Mouse (Mus musculus): ENCODE data around the gene Rasgef1b.

The Rasgef1b gene

DNA sequence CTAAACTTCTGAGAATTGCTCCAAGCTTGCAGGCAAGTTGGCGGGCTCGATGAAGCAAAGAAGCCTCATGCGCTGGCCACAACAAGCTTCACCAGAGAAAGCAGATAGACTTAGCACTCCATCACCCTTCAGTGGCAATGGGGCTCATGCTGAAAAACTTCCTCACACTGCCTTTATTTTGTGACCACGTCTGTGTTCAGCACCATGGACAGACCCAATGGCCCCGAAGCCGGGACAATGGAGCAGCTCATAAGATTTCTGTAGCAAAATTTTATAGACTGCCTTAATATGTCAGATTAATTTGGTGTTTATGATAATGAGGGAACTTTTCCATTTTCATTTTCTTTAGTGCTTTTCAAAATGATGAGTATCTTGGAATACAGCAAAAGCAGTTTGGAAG is 21.6 kb downstream of the Rasgef1b start:
- no peak for DNase-seq (ENCODE audit: low spot score in 2 of 2)

DNA sequence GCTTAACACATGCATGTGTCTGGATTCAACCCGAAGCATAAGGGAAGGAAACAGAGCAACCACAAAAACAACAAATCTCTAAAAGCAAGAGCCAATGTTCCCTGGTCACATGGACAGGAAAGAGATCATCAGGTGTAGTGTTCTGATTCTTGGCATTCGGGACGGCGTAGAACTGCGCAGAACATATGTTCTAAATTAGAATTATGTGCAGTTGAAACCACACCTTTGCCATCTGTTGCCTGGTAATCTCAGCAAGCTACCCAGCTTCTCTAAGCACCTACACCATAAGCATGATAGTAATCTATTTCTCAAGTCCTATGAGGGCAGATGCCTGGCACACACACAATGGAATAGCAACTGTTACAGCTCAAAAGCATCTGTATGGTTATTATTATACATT is 27.1 kb downstream of the Rasgef1b start:
- DNase-seq (ENCODE audit: low spot score in 2 of 2) = no peak

DNA sequence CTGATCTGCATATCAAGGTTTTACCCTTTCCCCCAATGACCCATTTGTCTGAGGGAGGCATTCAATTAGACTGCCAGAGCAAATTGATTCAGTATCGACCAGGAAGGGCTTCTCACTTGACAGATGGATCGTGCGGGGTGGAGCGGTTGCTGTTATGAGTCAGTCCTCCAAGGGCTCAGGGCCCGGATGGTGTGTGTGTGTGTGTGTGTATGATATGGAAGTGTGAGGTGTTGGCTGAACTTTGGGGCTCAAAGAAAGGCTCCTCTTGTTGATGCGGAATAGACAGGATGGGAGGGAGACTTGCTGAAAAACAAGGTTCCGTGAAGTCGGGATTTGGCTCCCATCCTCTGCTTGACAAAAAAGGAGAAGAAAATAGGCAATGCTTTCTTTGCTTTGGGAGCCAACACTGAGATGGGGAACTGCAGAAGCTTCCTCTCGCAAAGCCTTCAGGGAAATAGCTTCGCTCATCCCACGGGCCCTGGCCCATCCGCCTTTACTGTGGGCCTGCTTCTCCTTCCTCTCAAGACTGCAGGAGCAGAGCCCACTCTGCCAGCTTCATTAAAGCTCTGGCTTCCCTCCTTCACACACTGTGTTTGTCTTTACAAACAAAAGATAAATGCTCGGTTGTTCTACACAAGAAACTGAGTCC is 34.0 kb downstream of the Rasgef1b start:
- no peak for DNase-seq (ENCODE audit: low spot score in 2 of 2)

DNA sequence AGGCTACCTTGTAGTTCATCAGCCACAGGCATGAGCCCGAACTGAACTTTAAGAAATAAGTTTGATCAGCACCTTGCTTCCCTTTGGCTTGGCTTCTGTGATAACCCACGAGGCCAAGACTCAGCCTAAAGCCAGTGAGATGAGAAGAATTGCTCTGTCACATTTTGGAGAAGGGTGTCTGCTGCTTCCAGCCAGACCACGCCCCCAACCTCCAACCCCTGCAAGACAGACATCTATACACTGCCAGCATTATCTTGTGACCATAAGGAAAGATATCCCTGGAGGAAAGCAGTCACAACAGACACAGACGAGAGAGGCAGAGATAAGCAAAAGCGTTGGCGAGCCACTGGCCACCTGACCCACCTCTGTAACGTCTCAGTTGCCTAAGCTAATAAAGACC is 39.0 kb downstream of the Rasgef1b start:
- no peak for DNase-seq (ENCODE audit: low spot score in 2 of 2)

DNA sequence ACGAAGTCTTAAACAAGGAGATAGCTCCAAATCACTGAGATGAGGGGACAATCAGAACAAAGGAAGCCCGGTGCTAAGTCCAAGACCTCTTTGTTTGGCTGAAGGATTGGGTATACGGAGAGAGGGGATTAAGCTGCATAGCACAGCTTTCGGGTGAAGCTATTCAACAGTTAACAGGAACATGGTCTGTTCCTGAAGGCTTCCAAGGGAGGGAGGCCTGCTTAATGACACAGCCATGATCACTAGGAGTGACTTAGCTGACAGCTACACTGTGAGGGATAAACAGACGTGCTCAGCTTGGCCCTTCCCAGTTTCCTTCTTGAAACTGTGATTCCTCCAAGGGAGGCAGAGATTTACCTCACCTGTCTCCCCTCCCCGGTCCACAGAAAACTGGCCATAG is 41.0 kb downstream of the Rasgef1b start:
- DNase-seq (ENCODE audit: low spot score in 2 of 2) = no peak

DNA sequence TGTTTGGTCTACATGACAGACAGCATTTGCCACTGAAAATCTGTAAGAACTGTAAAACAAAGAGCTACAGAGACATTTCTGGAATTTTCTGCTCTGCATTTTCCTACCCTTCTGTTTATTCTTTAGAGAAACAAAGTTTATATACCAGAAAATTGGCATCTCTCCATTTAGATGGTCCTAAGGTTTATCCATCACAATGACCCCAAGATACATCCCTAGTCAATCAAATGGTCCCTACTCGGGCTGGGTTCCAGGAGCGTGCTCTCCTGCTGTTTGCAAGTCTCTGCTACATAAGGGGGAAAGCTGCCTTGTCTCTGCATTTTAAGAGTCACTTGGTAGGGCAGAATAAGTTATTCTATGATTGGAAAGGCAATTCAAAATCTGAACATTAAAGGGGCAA is 44.8 kb downstream of the Rasgef1b start:
- no peak for DNase-seq (ENCODE audit: low spot score in 2 of 2)

DNA sequence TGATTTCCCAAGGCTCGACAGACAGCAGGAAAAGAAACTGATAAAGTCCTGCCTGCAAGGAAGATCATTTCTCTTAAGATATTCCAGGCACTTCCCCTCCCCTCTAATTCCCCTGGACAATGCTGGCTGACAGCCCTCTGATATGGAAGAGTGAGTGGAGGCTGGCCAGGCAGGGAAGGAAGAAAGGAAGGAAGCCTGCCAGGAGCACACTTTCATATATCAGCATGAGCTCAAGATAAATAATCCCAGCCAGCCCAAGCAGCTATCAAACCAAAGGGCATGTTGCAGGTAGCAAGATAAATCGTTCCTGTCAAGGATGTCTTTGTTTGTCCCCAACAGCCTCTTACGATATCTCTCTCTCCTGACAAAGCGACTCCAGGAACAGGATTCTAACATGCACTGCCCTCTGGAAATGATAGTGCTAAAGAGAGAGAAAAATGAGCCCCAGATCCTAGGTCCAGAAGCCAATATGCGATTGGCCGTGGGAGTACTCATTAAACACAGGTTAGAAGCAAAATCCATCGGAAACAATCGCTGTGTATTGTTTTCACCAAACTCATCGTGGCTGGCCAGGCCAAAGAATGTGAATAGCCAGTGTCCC is 58.8 kb downstream of the Rasgef1b start:
- no peak for DNase-seq (ENCODE audit: low spot score in 2 of 2)

DNA sequence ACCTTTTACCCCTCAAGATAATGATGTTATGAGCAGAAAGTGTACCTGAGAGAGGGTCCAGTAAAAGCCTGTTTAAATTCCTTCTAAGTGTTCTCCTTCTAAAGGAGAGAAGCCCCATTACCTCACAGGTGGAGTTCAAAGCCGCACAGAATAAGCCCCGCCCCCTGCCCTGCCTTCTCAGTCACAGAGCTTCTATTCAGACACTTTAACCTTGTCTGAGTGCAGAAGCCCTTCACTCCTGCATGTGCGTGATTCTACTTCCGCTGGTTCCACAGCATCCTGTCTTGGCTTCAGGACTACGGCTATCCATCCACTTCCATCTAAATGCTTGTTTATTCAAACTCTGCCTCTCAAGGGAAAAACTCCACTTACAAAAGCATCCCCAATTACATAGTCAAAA is 72.8 kb downstream of the Rasgef1b start:
- no peak for DNase-seq (ENCODE audit: low spot score in 2 of 2)

DNA sequence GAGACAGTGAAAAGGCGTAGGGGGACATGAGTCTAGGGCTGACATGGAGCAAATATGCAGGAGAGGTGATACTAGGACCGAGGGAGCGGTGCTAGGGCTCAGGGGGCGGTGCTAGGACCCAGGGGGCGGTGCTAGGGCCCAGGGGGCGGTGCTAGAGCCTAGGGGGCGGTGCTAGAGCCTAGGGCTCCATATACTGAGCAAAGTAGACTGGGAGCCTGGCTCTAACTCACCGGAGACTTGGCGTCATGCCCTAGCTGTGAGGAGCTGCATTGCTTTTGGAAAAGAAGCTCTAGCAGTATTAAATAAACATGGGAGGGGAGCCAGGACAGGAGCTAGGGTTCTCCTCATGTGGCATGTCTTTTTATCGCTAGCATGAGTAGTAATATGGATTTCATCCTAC is 75.9 kb downstream of the Rasgef1b start:
- no peak for DNase-seq (ENCODE audit: low spot score in 2 of 2)

DNA sequence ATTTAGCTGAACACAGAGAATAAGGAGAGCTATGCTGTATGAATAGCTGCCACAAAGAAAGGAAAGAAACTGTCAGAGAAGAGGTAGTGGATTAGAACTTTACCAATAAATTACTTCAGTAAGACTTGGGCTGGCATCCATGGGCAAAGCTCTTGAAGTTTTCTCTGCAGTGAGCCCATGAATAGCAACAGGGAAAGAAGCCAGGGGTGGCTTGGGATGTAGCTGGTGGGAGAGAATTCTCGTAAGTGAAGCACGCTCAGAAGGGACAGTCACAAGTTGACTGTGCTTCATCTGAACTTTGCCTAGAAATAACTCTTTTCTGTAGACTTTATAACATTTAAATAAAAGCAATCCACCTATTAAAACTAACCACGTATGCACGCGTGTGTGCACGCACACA is 87.5 kb downstream of the Rasgef1b start:
- DNase-seq (ENCODE audit: low spot score in 2 of 2) = no peak

DNA sequence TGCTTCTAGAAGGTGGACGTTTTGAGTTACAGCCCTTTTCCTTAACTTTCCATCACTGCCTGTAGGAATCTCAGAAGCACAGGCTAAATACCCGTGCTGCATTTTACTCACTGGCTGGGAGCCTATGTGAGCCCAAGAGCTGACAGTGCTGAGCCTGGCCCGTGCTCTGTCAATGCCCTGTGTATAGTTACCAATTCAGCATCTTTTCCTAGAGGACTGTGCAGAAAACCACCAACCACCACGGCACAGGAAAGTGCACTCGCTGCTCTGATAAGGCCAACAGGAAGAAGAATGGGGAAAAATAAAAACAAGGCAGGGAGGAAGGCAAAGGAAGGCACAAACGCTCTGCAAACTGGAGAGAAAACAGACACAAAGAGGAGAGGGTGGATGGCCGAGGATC is 92.3 kb downstream of the Rasgef1b start:
- DNase-seq (ENCODE audit: low spot score in 2 of 2) = no peak

DNA sequence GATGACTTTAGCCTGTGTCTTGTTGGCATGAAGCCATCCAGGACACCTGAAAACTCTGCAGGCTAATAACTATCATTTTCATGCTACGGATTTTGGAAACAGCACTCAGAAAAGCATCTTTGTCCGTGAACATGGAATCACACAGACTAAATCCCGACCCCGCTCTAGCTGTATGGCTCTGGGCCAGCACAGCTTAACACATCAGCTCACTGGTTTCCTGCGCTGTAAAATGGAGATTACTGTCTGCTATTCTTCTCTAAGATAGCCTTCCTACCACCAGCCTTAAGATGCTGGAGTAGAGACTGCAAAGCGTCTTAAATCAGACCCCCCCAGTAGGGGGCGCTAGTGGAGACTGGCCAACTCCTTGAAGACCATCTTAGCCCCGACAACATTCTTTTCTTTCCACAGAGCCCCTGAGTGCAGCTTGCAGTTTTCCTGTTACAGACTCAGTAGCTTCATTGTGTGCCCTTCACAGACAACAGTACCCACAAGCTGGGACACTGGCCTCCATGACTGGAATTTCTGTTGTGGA is 94.8 kb downstream of the Rasgef1b start:
- DNase-seq (ENCODE audit: low spot score in 2 of 2) = no peak

DNA sequence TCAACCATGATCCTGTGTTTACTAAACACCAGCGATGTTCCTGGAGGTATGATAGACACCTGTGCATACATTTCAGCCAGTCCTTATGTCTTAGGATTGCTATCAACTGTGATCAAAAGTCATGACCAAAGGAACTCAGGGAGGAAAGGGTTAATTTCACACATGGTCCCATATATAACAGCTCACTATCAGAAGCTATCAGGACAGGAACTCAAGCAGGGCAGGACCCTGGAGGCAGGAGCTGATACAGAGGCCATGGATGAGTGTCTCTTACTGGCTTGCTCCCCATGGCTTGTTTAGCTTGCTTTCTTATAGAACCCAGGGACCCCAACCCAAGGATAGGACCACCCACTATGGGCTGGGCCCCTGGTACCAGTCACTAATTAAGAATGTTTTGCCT is 95.3 kb downstream of the Rasgef1b start:
- DNase-seq (ENCODE audit: low spot score in 2 of 2) = no peak

DNA sequence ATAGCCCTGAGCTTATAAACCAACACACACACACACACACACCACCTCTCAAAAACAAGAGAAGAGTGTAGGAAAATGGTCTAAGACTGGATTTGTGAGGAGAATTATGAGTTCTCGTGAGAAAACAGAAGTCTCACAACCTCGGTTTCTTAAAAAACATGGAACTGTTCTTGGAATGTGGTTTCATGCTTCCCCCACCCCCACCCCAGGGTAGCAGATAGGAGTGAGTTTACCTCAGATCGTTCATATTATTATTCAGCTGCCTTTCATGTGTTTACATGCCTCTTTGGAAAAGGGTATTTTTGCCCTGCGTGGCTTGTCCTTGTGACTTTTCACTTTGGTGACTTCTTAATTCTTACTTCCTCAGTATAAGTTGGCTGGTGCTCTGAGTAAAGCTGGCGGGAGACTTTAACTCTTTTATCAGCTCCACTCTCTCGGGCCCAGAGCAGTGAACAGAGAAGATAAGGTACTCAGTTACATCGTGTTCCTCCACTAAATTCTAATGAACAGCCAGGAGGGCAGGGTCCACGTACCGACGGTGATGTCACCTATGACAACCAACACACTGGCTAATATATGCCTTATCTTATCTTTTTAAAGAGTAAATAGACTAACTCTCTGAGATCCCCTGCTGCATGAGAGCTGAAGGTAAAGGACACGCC is 96.1 kb downstream of the Rasgef1b start:
- DNase-seq (ENCODE audit: low spot score in 2 of 2) = no peak

DNA sequence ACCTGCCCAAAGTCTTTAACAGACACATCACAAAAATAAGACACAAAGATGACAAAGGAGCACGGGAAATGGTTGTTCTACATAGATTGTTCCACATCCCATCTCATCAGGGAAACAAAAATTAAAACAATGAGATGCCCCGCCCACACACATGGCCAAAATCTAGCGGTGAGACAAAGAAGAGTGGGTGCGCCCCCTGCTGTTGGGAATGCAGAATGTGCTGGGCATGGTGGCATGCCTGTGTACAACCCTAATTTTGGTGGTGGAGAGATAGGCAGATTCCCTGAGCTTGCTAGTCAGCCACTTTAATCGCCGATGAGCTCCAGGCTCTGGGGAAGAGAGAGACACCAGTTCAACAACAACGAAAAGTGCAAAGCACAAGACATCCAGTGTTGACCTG is 98.8 kb downstream of the Rasgef1b start:
- no peak for DNase-seq (ENCODE audit: low spot score in 2 of 2)

DNA sequence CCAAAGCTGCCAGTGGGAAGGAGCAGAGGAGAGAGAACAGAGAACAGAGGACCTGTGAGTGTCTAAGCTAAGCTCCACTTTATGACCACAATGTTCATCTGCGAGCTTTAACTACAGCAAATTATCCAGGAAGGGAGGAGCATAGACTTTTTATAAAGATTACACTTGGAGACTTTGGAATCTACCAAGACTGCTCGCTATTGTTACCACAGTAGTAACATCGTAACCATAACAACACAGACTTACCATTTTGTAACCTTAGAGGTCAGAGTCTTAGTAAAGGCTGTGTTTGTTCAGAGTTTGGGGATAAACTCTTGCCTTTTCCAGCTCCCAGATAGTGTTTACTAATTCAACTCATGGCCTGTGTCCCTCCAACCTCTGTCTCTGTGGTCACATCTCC is 103.3 kb downstream of the Rasgef1b start:
- DNase-seq (ENCODE audit: low spot score in 2 of 2) = no peak

DNA sequence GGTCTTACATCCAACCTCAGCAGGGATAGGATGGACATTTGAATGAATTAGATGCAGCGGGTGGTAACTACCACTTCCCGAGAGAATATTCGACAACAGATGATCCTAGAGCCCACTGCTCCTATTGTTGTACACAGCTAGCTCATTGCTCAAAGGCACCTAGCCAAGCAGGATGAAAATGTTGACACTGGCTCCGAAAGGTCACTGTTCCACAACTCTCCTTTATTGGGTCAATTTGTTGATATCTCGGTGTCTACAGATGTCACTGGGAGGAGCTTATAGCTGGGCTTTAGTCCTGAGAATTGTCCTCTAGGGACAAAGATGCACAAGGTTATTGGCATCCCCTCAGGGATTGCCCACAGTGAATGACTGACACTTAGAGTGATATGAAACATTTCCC is 108.1 kb downstream of the Rasgef1b start:
- DNase-seq (ENCODE audit: low spot score in 2 of 2) = no peak

DNA sequence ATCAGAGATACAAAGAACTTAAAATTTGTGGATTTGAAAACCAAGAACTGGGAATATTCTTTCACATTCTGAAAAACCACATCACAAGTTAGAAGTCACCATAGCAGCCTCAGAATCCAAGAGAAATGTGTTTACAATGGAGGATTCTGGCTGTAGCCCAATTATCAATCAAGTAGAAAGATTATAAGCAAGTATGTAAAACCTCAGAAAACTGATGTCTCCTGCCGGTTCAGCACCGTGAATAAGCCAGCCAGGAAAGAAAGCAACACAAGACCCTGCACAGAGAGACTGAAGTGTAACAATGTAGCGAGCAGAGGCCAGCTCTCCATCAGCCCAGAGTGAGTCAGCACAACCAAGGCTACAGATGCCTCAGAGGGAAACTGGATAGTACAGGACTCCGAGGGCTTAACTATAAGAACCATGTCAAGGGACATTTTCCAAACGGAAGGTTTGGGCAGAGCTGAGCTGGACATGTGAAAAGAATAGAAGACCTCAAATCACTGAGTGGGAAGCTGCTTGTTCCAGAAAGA is 111.5 kb downstream of the Rasgef1b start:
- DNase-seq (ENCODE audit: low spot score in 2 of 2) = no peak

DNA sequence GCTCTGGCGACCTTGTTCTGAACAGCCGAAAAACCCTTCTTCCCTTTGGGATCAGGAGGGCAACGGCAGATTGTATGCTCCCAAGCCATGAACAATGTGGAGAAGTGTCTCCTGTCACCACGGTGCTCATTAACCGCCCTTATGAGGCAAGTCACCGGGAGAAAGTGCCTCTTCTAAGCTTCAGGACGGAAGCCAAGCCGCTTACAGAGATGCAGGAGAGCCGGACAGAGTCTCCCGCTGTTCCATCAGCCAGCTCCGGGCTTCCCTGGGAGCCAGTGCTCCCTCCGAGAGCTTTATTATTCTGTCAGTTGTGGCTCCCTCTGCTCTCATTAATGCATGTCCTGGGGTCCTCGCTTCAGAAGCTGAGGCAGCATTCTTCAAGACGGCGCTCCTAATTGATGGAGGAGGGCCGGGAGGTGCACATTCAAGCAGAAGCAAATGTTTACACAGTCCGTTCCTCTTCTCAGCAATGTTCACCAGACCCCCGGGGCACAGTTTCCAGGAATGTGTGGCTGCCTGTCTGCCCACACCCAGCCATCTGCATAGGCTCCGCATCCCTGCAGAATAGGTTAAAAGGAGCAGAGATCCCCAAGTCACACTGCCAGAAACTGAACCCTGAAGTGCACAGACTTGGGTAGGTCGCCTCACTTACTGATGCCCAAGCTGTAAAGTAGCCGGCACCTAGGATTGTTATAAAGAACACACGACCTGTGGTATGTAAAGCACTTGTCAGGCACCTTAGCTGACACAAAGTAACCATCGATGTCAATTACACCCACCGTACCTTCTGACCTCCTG is 115.3 kb downstream of the Rasgef1b start:
- no peak for DNase-seq (ENCODE audit: low spot score in 2 of 2)

DNA sequence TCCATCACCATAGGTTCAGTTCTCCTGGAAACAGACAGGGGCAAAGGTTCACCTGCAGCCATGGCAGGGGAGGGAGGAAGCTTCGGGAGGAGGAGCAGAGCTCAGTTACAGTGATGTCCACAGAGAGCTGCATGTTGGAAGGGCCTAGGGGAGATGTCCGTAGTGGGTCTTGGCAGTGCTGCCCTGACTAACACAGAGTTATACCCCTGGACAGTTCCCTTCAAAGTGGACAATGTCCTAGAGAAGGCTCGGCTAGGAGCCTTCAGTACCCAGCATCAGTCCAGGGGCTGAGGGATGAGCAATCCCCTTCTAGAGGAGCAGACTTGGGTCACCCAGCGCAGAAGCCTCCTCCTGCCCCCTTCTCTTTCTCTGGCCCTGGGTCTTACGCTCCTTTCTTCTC is 121.3 kb downstream of the Rasgef1b start:
- DNase-seq (ENCODE audit: low spot score in 2 of 2) = no peak

DNA sequence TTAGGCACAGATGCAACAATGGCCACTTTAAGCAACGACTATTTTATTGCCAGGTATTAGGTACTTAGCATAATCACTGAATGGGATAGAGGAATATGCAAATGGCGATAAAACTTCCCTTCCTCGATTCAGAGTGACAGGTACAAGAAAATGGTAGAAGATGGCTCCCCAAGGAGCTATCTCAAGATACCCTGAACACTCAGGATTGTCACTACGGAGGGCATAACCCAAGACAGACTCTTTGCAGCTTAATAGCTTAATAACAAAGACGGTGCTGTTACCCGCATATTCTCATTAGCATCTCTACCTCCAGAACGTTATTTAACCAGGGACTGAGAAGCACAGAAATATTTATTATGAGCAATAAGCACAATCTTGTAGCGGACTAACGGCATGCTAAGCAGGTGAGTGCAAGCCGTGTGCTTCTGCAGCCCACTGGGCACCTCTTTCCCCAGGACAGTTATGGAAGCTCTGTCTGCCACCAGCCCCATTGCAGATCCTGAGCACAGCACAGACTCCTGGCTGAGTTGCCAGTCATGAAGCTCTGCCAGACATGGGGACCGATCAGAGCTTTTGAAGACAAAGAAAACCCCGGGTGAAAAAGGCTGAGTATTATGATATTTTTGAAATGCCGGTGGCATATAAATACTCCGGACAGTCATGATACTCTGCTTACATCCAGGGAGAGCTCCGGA is 122.6 kb downstream of the Rasgef1b start:
- DNase-seq (ENCODE audit: low spot score in 2 of 2) = no peak

Measured in frontal cortex, postnatal 10 days (tissue).